Mouse (Mus musculus): Measurements from ENCODE around the gene Itgb1bp1.

GRCm38 (mm10) chr12:21268083-21268616 lies 17.9 kb downstream of the Itgb1bp1 start:
- TF ChIP-seq POLR2A (IDR thresholded peaks at IDR 0.05; ENCODE audit: insufficient read depth, low read depth, low read length) (no peak), EP300 (IDR thresholded peaks at IDR 0.05; ENCODE audit: insufficient read depth, low read depth, low read length) (no peak)
